Mouse (Mus musculus): ENCODE results near the gene Tbxa2r.

DNA sequence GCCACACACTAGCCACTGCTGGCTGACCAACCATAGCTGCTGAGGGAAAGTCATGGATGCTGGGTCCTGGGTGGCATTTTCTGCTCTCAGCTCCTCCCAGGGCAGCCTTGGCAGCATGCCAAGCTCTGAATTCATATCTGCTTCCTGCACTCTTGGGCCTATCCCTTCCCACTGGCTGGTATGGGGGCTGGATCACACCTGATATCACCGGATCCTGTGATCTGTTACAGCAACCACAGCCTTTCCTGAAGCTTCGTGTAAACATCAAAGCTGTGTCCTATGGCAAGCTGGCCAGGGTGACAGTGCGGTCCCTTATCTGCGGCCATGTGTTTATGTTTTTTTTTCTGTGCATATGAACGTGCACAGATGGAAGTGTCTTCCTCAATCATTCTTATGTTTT is 53.5 kb downstream of the Tbxa2r start:
- TF ChIP-seq CTCF (IDR thresholded peaks at IDR 0.05; ENCODE audit: insufficient read depth, low read depth, low read length) (no peak), POLR2A (IDR thresholded peaks at IDR 0.05; ENCODE audit: insufficient read depth, low read depth, low read length) (no peak)
